ENCODE assay signal across 15 mouse cellular contexts in the genomic region with DNA sequence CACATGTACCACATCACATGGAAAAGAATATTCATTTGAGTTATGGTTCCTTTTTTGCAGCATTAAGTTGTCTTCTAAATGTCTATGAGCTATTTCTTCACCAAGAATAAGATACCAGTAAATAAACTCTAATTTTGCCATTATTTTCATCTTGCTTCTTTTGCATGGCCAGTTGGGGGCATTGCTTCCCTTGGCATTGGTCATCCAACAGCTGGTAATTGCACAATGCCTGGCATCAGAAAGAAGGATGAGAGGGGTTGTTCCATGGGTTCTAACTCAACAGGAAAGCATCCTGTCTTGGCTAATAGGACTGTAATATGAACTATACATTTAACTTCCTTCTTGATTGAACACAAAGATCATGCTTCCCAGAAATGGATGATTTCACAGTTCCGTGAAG.
A peak's percentile ranks its signal among the peaks of the same experiment; 100 is the strongest.
DNase-seq lines count a peak whose midpoint lies in the region; ATAC-seq and TF ChIP-seq lines count a peak whose summit lies in the region.
"Had no signal": no experiment of that assay in that cellular context is flagged by ENCODE, and none has a peak within 500 bp of the region (broad histone marks: within the 10 kb centered on the region; RNA-seq: fewer than 3 reads in every experiment).

No protein-coding gene starts in this region.

- no peak overlapping the region for H3K4me3 ChIP-seq in hindbrain, postnatal 0 days (ENCODE audit: low read length)
- no peak overlapping the region for H3K4me3 ChIP-seq in hindbrain, embryonic 12.5 days
- H3K4me3 ChIP-seq in lung, embryonic 14.5 days (ENCODE audit: low read depth, low read length), result no peak overlapping the region
- H3K4me3 ChIP-seq: embryonic facial prominence, embryonic 15.5 days; forebrain, embryonic 15.5 days; hindbrain, embryonic 10.5 days had no signal

- no peak overlapping the region for H3K9ac ChIP-seq in hindbrain, postnatal 0 days (replicated peaks; ENCODE audit: low read length)
- H3K9ac ChIP-seq in hindbrain, embryonic 12.5 days, result no peak overlapping the region
- H3K9ac ChIP-seq in lung, embryonic 14.5 days, result no peak overlapping the region
- H3K9ac ChIP-seq: embryonic facial prominence, embryonic 15.5 days; forebrain, embryonic 15.5 days had no signal

- peak; percentile 30 for TF ChIP-seq CTCF in hindbrain, postnatal 0 days (IDR thresholded peaks at IDR 0.05; ENCODE audit: low read depth)
- TF ChIP-seq CTCF in lung, embryonic 14.5 days (IDR thresholded peaks at IDR 0.05; ENCODE audit: low read depth), result peak; percentile 37

- no peaks in the 10 kb centered on the region for H3K36me3 ChIP-seq in hindbrain, postnatal 0 days (ENCODE audit: insufficient read depth, low read length)
- no peaks in the 10 kb centered on the region for H3K36me3 ChIP-seq in hindbrain, embryonic 12.5 days
- H3K36me3 ChIP-seq in lung, embryonic 14.5 days (ENCODE audit: insufficient read depth), result no peaks in the 10 kb centered on the region
- H3K36me3 ChIP-seq: embryonic facial prominence, embryonic 15.5 days; forebrain, embryonic 15.5 days; hindbrain, embryonic 10.5 days had no signal

- H3K27me3 ChIP-seq in hindbrain, postnatal 0 days (ENCODE audit: insufficient read depth, low read length), result no peaks in the 10 kb centered on the region
- H3K27me3 ChIP-seq in hindbrain, embryonic 12.5 days, result no peaks in the 10 kb centered on the region
- no peaks in the 10 kb centered on the region for H3K27me3 ChIP-seq in lung, embryonic 14.5 days (ENCODE audit: insufficient read depth, low read length)
- H3K27me3 ChIP-seq: embryonic facial prominence, embryonic 15.5 days; forebrain, embryonic 15.5 days had no signal

- H3K4me1 ChIP-seq in hindbrain, postnatal 0 days (ENCODE audit: insufficient read depth, low read length), result no peaks in the 10 kb centered on the region
- no peaks in the 10 kb centered on the region for H3K4me1 ChIP-seq in hindbrain, embryonic 12.5 days
- H3K4me1 ChIP-seq in lung, embryonic 14.5 days (ENCODE audit: insufficient read depth), result no peaks in the 10 kb centered on the region
- H3K4me1 ChIP-seq: embryonic facial prominence, embryonic 15.5 days; forebrain, embryonic 15.5 days had no signal

- DNase-seq in adrenal gland, adult 2 months, result peak; percentile 7
- DNase-seq in adrenal gland, adult 8-10 months, result no peak
- DNase-seq in hindbrain, postnatal 0 days (ENCODE audit: low spot score), result no peak
- DNase-seq in lung, embryonic 14.5 days, result peak; percentile 24
- no peak for DNase-seq in lung, postnatal 10 days
- DNase-seq in frontal cortex, postnatal 25 days (ENCODE audit: low spot score in 2 of 2), result no peak
- DNase-seq: kidney, adult 18-20 months; lung, postnatal 14 days; spleen, adult 18-20 months had no signal

- no peak for ATAC-seq in hindbrain, postnatal 0 days
- no peak for ATAC-seq in hindbrain, embryonic 12.5 days (ENCODE audit: low FRiP score)
- no peak for ATAC-seq in lung, embryonic 14.5 days (ENCODE audit: insufficient read depth)
- peak; percentile 50 for ATAC-seq in megakaryocyte progenitor cell, adult 5-6 weeks (replicated peaks; ENCODE audit: poor library complexity)
- ATAC-seq: forebrain, embryonic 15.5 days; midbrain, embryonic 16.5 days had no signal

- H3K4me2 ChIP-seq in hindbrain, postnatal 0 days (ENCODE audit: low read depth, low read length), result no peak overlapping the region
- H3K4me2 ChIP-seq in hindbrain, embryonic 12.5 days (replicated peaks), result no peak overlapping the region
- H3K4me2 ChIP-seq in lung, embryonic 14.5 days, result no peak overlapping the region
- H3K4me2 ChIP-seq: embryonic facial prominence, embryonic 15.5 days; forebrain, embryonic 15.5 days had no signal

- WGBS in hindbrain, postnatal 0 days, result 96% methylated on average over 1 of the region's 1 CpGs
- 96% methylated on average over 1 of the region's 1 CpGs for WGBS in hindbrain, embryonic 12.5 days
- WGBS in lung, embryonic 14.5 days, result 91% methylated on average over 1 of the region's 1 CpGs

- no peak overlapping the region for H3K27ac ChIP-seq in hindbrain, postnatal 0 days
- H3K27ac ChIP-seq in hindbrain, embryonic 12.5 days, result no peak overlapping the region
- no peak overlapping the region for H3K27ac ChIP-seq in lung, embryonic 14.5 days (ENCODE audit: low read depth)
- H3K27ac ChIP-seq: embryonic facial prominence, embryonic 15.5 days; forebrain, embryonic 15.5 days; hindbrain, embryonic 10.5 days had no signal

- no peaks in the 10 kb centered on the region for H3K9me3 ChIP-seq in hindbrain, postnatal 0 days (ENCODE audit: low read length)
- no peaks in the 10 kb centered on the region for H3K9me3 ChIP-seq in hindbrain, embryonic 12.5 days (replicated peaks)
- no peaks in the 10 kb centered on the region for H3K9me3 ChIP-seq in lung, embryonic 14.5 days (ENCODE audit: low read depth, low read length)
- H3K9me3 ChIP-seq: embryonic facial prominence, embryonic 15.5 days; forebrain, embryonic 15.5 days; hindbrain, embryonic 10.5 days had no signal

Comparison
In these comparisons a context has a peak if more than half of its experiments do, and no peak if none do; other contexts are left out.
1. DNase-seq: peak in adrenal gland, adult 2 months (single experiment) and lung, embryonic 14.5 days (single experiment); none in adrenal gland, adult 8-10 months (single experiment), hindbrain, postnatal 0 days (single experiment), lung, postnatal 10 days (single experiment) and frontal cortex, postnatal 25 days (0 of 2).